Mouse (Mus musculus) kidney, adult 18-20 months (tissue): Measurements from ENCODE around the gene Prrx2.

ENCODE experiments used
- DNase-seq: peaks from one replicate; pipeline ENCODE4 v3.0.0; 2021

Prrx2 gene

GRCm38 (mm10) chr2:30823385-30824153, 11.2 kb upstream of the Prrx2 start:
- DNase-seq, result peak; percentile 46

- peak; percentile 50 for DNase-seq
Measured at GRCm38 (mm10) chr2:30826825-30827748, 7.7 kb upstream of the Prrx2 start.

GRCm38 (mm10) chr2:30827749-30828475, 6.9 kb upstream of the Prrx2 start:
- DNase-seq, result peak; percentile 96

- peak; percentile 42 for DNase-seq
Measured at GRCm38 (mm10) chr2:30829315-30829714, 5.5 kb upstream of the Prrx2 start.

- DNase-seq, result no peak
Measured at GRCm38 (mm10) chr2:30830283-30830795, 4.4 kb upstream of the Prrx2 start, which contains the start of gene Asb6. TSS of gene Asb6 (minus strand) at chr2:30830333.

GRCm38 (mm10) chr2:30833644-30834043, 1.1 kb upstream of the Prrx2 start:
- no peak for DNase-seq

GRCm38 (mm10) chr2:30836238-30836990, 1.6 kb downstream of the Prrx2 start:
- DNase-seq, result no peak

GRCm38 (mm10) chr2:30842615-30843014, 7.8 kb downstream of the Prrx2 start:
- no peak for DNase-seq

- DNase-seq, result peak; percentile 26
Measured at GRCm38 (mm10) chr2:30845152-30846070, 10.6 kb downstream of the Prrx2 start.

GRCm38 (mm10) chr2:30846236-30846635, 11.5 kb downstream of the Prrx2 start:
- no peak for DNase-seq

- no peak for DNase-seq
Measured at GRCm38 (mm10) chr2:30846723-30847122, 12.0 kb downstream of the Prrx2 start.

- no peak for DNase-seq
Measured at GRCm38 (mm10) chr2:30848184-30848583, 13.4 kb downstream of the Prrx2 start.

GRCm38 (mm10) chr2:30850581-30850980, 15.8 kb downstream of the Prrx2 start:
- no peak for DNase-seq

GRCm38 (mm10) chr2:30852771-30853313, 18.1 kb downstream of the Prrx2 start:
- DNase-seq, result no peak

- DNase-seq, result no peak
Measured at GRCm38 (mm10) chr2:30857076-30857475, 22.3 kb downstream of the Prrx2 start.

GRCm38 (mm10) chr2:30859782-30860181, 25.0 kb downstream of the Prrx2 start:
- DNase-seq, result no peak

- DNase-seq, result no peak
Measured at GRCm38 (mm10) chr2:30862081-30862480, 27.3 kb downstream of the Prrx2 start.

- DNase-seq, result peak; percentile 50
Measured at GRCm38 (mm10) chr2:30863574-30863973, 28.8 kb downstream of the Prrx2 start.

- no peak for DNase-seq
Measured at GRCm38 (mm10) chr2:30864968-30865381, 30.2 kb downstream of the Prrx2 start.

- no peak for DNase-seq
Measured at GRCm38 (mm10) chr2:30865426-30865825, 30.7 kb downstream of the Prrx2 start.

- DNase-seq, result peak; percentile 59
Measured at GRCm38 (mm10) chr2:30870863-30871262, 36.1 kb downstream of the Prrx2 start.
